Mouse (Mus musculus) CH12.LX (cell line): ENCODE data around the gene Bpnt1. TPM values are rescaled to one million over a fixed set of nuclear protein-coding genes. Genes with fewer than 3 reads are reported as not detected.

Experiments used
- DNase-seq: peaks from one replicate; pipeline ENCODE4 v3.0.0-alpha.2; 2013; ENCODE audit errors: extremely low read depth
- H3K27ac ChIP-seq: 2 replicates; pipeline ENCODE4 v1.5.1; 2012; ENCODE audit warnings: low read depth, mild to moderate bottlenecking, control low read depth, moderate library complexity; ENCODE audit not compliant: insufficient read depth
- H3K27me3 ChIP-seq: replicated peaks from 2 replicates; pipeline ENCODE3; 2012; ENCODE audit warnings: inconsistent platforms
- H3K36me3 ChIP-seq, 2 experiments: replicated peaks in 1 of 2; 2 replicates each; pipeline versions ENCODE3 to v1.6.1; 2012; ENCODE audit warnings: inconsistent platforms in 1 of 2, low read length in 1 of 2, mild to moderate bottlenecking in 1 of 2, mixed read lengths in 1 of 2, moderate library complexity in 1 of 2; ENCODE audit not compliant: control insufficient read depth in 1 of 2, insufficient read depth in 1 of 2
- H3K4me1 ChIP-seq, 2 experiments: 2 replicates each; pipeline ENCODE4 v1.6.1; 2012; ENCODE audit warnings: inconsistent platforms in 1 of 2, moderate library complexity in 1 of 2; ENCODE audit not compliant: insufficient read depth in 2 of 2, control insufficient read depth in 1 of 2
- H3K4me2 ChIP-seq: 2 replicates; pipeline ENCODE4 v1.6.1; 2012; ENCODE audit warnings: low read depth, mild to moderate bottlenecking, control low read depth; ENCODE audit not compliant: poor library complexity, insufficient read depth, severe bottlenecking
- H3K4me3 ChIP-seq, 3 experiments: fragments of 150-350 bp in 1 of 3; sonication (generic) in 1 of 3; replicated peaks in 1 of 3; 2 replicates each; pipeline versions ENCODE3 to v1.5.1; 2011 to 2012; ENCODE audit warnings: low read depth in 2 of 3, low read length in 2 of 3, mild to moderate bottlenecking in 2 of 3, moderate library complexity in 2 of 3, control low read depth in 1 of 3, improper control_type of control experiment in 1 of 3, inconsistent platforms in 1 of 3, mixed read lengths in 1 of 3; ENCODE audit not compliant: poor library complexity in 1 of 3
- H3K79me2 ChIP-seq: replicated peaks from 2 replicates; pipeline ENCODE4 v1.6.1; 2012; ENCODE audit warnings: mild to moderate bottlenecking, moderate library complexity; ENCODE audit not compliant: control insufficient read depth, poor library complexity, insufficient read depth, severe bottlenecking; ENCODE audit errors: extremely low read depth
- H3K9ac ChIP-seq: 2 replicates; pipeline ENCODE4 v1.6.1; 2012; ENCODE audit warnings: low read depth, mild to moderate bottlenecking, control low read depth, moderate library complexity; ENCODE audit not compliant: insufficient read depth
- H3K9me3 ChIP-seq: replicated peaks from 2 replicates; pipeline ENCODE3; 2012; ENCODE audit warnings: low read length, inconsistent platforms, mixed read lengths
- BHLHE40 ChIP-seq: IDR thresholded peaks from 2 replicates; pipeline ENCODE4 v1.6.1; 2011; ENCODE audit warnings: mild to moderate bottlenecking, low read depth, low read length, improper control_type of control experiment
- CHD1 ChIP-seq: IDR thresholded peaks from 2 replicates; pipeline ENCODE4 v1.6.1; 2012; ENCODE audit warnings: low read depth, low read length, improper control_type of control experiment, inconsistent platforms
- CHD2 ChIP-seq: IDR thresholded peaks from 2 replicates; pipeline ENCODE4 v1.6.1; 2011; ENCODE audit warnings: low read length, improper control_type of control experiment
- CTCF ChIP-seq, 2 experiments: IDR thresholded peaks in 1 of 2; conservative IDR thresholded peaks in 1 of 2; 2 replicates each; pipeline ENCODE4 v1.5.1; 2011 to 2012; ENCODE audit warnings: low read depth in 2 of 2, low read length in 2 of 2, improper control_type of control experiment in 1 of 2, inconsistent platforms in 1 of 2, mild to moderate bottlenecking in 1 of 2, moderate library complexity in 1 of 2
- E2F4 ChIP-seq: IDR thresholded peaks from 2 replicates; pipeline ENCODE4 v1.6.1; 2011; ENCODE audit warnings: low read depth, low read length, improper control_type of control experiment; ENCODE audit not compliant: insufficient replicate concordance
- ELF1 ChIP-seq: IDR thresholded peaks from 2 replicates; pipeline ENCODE4 v1.6.1; 2014; ENCODE audit warnings: low read depth, mild to moderate bottlenecking, inconsistent platforms, low read length, improper control_type of control experiment
- EP300 ChIP-seq: IDR thresholded peaks from 2 replicates; pipeline ENCODE4 v1.6.1; 2011; ENCODE audit warnings: low read length, improper control_type of control experiment
- ETS1 ChIP-seq: conservative IDR thresholded peaks from 2 replicates; pipeline ENCODE4 v1.6.1; 2012; ENCODE audit warnings: low read depth, mild to moderate bottlenecking, inconsistent platforms, low read length, improper control_type of control experiment, moderate library complexity
- GABPA ChIP-seq: IDR thresholded peaks from 2 replicates; pipeline ENCODE4 v1.6.1; 2012; ENCODE audit warnings: low read depth, low read length, improper control_type of control experiment, inconsistent platforms; ENCODE audit not compliant: insufficient replicate concordance
- HCFC1 ChIP-seq: IDR thresholded peaks from 2 replicates; pipeline ENCODE4 v1.6.1; 2012; ENCODE audit warnings: low read depth, mild to moderate bottlenecking, inconsistent platforms, low read length, improper control_type of control experiment
- IRF4 ChIP-seq: IDR thresholded peaks from 2 replicates; pipeline ENCODE4 v1.6.1; 2014; ENCODE audit warnings: low read depth, mild to moderate bottlenecking, inconsistent platforms, low read length, improper control_type of control experiment
- JUN ChIP-seq: IDR thresholded peaks from 2 replicates; pipeline ENCODE4 v1.6.1; 2011; ENCODE audit warnings: low read depth, mild to moderate bottlenecking, low read length, improper control_type of control experiment, moderate library complexity; ENCODE audit not compliant: insufficient read depth
- JUND ChIP-seq: conservative IDR thresholded peaks from 2 replicates; pipeline ENCODE4 v1.6.1; 2011; ENCODE audit warnings: low read depth, low read length, improper control_type of control experiment
- KAT2A ChIP-seq: IDR thresholded peaks from 2 replicates; pipeline ENCODE4 v1.6.1; 2012; ENCODE audit warnings: low read length, improper control_type of control experiment, inconsistent platforms; ENCODE audit not compliant: insufficient replicate concordance
- MAFK ChIP-seq: IDR thresholded peaks from 2 replicates; pipeline ENCODE4 v1.6.1; 2011; ENCODE audit warnings: low read length, improper control_type of control experiment; ENCODE audit not compliant: insufficient replicate concordance
- MAX ChIP-seq: IDR thresholded peaks from 2 replicates; pipeline ENCODE4 v1.6.1; 2011; ENCODE audit warnings: low read length, improper control_type of control experiment
- MAZ ChIP-seq: IDR thresholded peaks from 2 replicates; pipeline ENCODE4 v1.6.1; 2012; ENCODE audit warnings: low read depth, mild to moderate bottlenecking, inconsistent platforms, low read length, improper control_type of control experiment, moderate library complexity
- MEF2A ChIP-seq: IDR thresholded peaks from 2 replicates; pipeline ENCODE4 v1.6.1; 2014; ENCODE audit warnings: low read depth, mild to moderate bottlenecking, inconsistent platforms, low read length, improper control_type of control experiment, borderline replicate concordance
- MXI1 ChIP-seq: IDR thresholded peaks from 2 replicates; pipeline ENCODE4 v1.6.1; 2011; ENCODE audit warnings: mild to moderate bottlenecking, low read depth, low read length, improper control_type of control experiment
- MYC ChIP-seq: IDR thresholded peaks from 2 replicates; pipeline ENCODE4 v1.6.1; 2011; ENCODE audit warnings: low read depth, mild to moderate bottlenecking, improper control_type of control experiment, low read length
- NELFE ChIP-seq: IDR thresholded peaks from 2 replicates; pipeline ENCODE4 v1.6.1; 2011; ENCODE audit warnings: low read depth, low read length, improper control_type of control experiment
- NRF1 ChIP-seq: IDR thresholded peaks from 2 replicates; pipeline ENCODE4 v1.6.1; 2014; ENCODE audit warnings: low read depth, mild to moderate bottlenecking, inconsistent platforms, low read length, improper control_type of control experiment, moderate library complexity
- PAX5 ChIP-seq: IDR thresholded peaks from 2 replicates; pipeline ENCODE4 v1.6.1; 2012; ENCODE audit warnings: low read length, inconsistent platforms, mixed read lengths
- POLR2A ChIP-seq: IDR thresholded peaks from 2 replicates; pipeline ENCODE4 v1.6.1; 2011; ENCODE audit warnings: low read depth, mild to moderate bottlenecking, improper control_type of control experiment, low read length
- POLR2AphosphoS2 ChIP-seq: IDR thresholded peaks from 2 replicates; pipeline ENCODE4 v1.6.1; 2011; ENCODE audit warnings: low read depth, low read length, improper control_type of control experiment
- RAD21 ChIP-seq: IDR thresholded peaks from 2 replicates; pipeline ENCODE4 v1.6.1; 2011; ENCODE audit warnings: low read depth, mild to moderate bottlenecking, low read length, improper control_type of control experiment, moderate library complexity
- RCOR1 ChIP-seq: conservative IDR thresholded peaks from 2 replicates; pipeline ENCODE4 v1.6.1; 2012; ENCODE audit warnings: low read depth, mild to moderate bottlenecking, inconsistent platforms, low read length, improper control_type of control experiment
- SIN3A ChIP-seq: IDR thresholded peaks from 2 replicates; pipeline ENCODE4 v1.6.1; 2012; ENCODE audit warnings: low read length, improper control_type of control experiment, inconsistent platforms
- SMC3 ChIP-seq: IDR thresholded peaks from 2 replicates; pipeline ENCODE4 v1.6.1; 2011; ENCODE audit warnings: low read depth, low read length, improper control_type of control experiment
- TBP ChIP-seq: conservative IDR thresholded peaks from 2 replicates; pipeline ENCODE4 v1.6.1; 2011; ENCODE audit warnings: low read depth, low read length, improper control_type of control experiment
- TCF12 ChIP-seq: IDR thresholded peaks from 2 replicates; pipeline ENCODE4 v1.6.1; 2014; ENCODE audit warnings: low read depth, mild to moderate bottlenecking, inconsistent platforms, low read length, improper control_type of control experiment
- UBTF ChIP-seq: IDR thresholded peaks from 2 replicates; pipeline ENCODE4 v1.6.1; 2012; ENCODE audit warnings: low read depth, mild to moderate bottlenecking, inconsistent platforms, low read length, improper control_type of control experiment, moderate library complexity
- USF1 ChIP-seq: IDR thresholded peaks from 2 replicates; pipeline ENCODE4 v1.6.1; 2014; ENCODE audit warnings: low read depth, mild to moderate bottlenecking, inconsistent platforms, low read length, improper control_type of control experiment
- USF2 ChIP-seq: conservative IDR thresholded peaks from 2 replicates; pipeline ENCODE4 v1.6.1; 2011; ENCODE audit warnings: low read depth, low read length, improper control_type of control experiment
- ZC3H11A ChIP-seq: IDR thresholded peaks from 2 replicates; pipeline ENCODE4 v1.6.1; 2012; ENCODE audit warnings: low read depth, mild to moderate bottlenecking, inconsistent platforms, low read length, improper control_type of control experiment
- ZKSCAN1 ChIP-seq: IDR thresholded peaks from 2 replicates; pipeline ENCODE4 v1.6.1; 2012; ENCODE audit warnings: low read depth, inconsistent platforms, low read length, improper control_type of control experiment, borderline replicate concordance
- ZMIZ1 ChIP-seq: IDR thresholded peaks from 2 replicates; pipeline ENCODE4 v1.6.1; 2012; ENCODE audit warnings: low read depth, mild to moderate bottlenecking, inconsistent platforms, low read length, improper control_type of control experiment
- ZNF384 ChIP-seq: IDR thresholded peaks from 2 replicates; pipeline ENCODE4 v1.6.1; 2012; ENCODE audit warnings: low read depth, low read length, improper control_type of control experiment, inconsistent platforms
- dilution Hi-C: fragments of 300-500 bp; cut with MboI; formaldehyde crosslinking; loops from 2 replicates; pipeline ENCODE4 v1.14.3; 2020; ENCODE audit warnings: low sequenced_read_pairs; ENCODE audit not compliant: extremely low pct_unique_long_range_greater_than_20kb, extremely low pct_ligation_motif_present
- in situ Hi-C: fragments of 300-500 bp; cut with MboI; formaldehyde crosslinking; loops from 3 replicates; pipeline ENCODE4 v1.14.3; 2019; ENCODE audit warnings: low sequenced_read_pairs, low pct_ligation_motif_present, low pct_unique_long_range_greater_than_20kb, mixed read lengths
- polyA plus RNA-seq: library from polyadenylated mRNA; unstranded; fragments of >175 nt; gene quantifications from 2 replicates; pipeline ENCODE4 v1.2.1, GENCODE M21; 2012; ENCODE audit warnings: low read depth; ENCODE audit not compliant: insufficient read length
- total RNA-seq, 2 experiments: library from RNA; depleted of rRNA; stranded (reverse); fragments of 300-350 nt in 1 of 2; fragments of >200 nt in 1 of 2; gene quantifications; 2 replicates each; pipeline ENCODE4 v1.2.3; 2012 to 2014

Bpnt1 gene
- total and polyA plus RNA-seq, 3 experiments: 38.4 to 71.9 (median 59.4) TPM

- Histone ChIP-seq H3K27me3 (no peaks in the 10 kb centered on the region), H3K9ac (peak overlapping the region; percentile 98), H3K4me3 (peak overlapping the region; percentile 77 to 96 (median 94)), H3K4me1 (peaks cover 2 to 37% of the 10 kb centered on the region in 2 experiments; a peak in 3 of 4 replicates), H3K27ac (peak overlapping the region; percentile 95), H3K4me2 (peak overlapping the region; percentile 98), H3K79me2 (peaks cover 52% of the 10 kb centered on the region), H3K36me3 (peaks cover 11 to 41% of the 10 kb centered on the region in 2 experiments), H3K9me3 (no peaks in the 10 kb centered on the region)
- peak; percentile 76 for DNase-seq
- TF ChIP-seq USF2 (no peak), ZMIZ1 (no peak), MYC (peak; percentile 91), MAX (peak; percentile 59; the same call in 1 of the 2 replicates), ZKSCAN1 (no peak), TBP (peak; percentile 51; the same call in 1 of the 2 replicates), MEF2A (no peak), POLR2A (no peak; the same call in 1 of the 2 replicates), ETS1 (peak; percentile 38; the same call in 1 of the 2 replicates), POLR2AphosphoS2 (no peak), CHD2 (no peak), HCFC1 (no peak; the same call in 1 of the 2 replicates), MAZ (no peak), CHD1 (peak; percentile 66; the same call in 1 of the 2 replicates), USF1 (no peak), GABPA (no peak), ZNF384 (no peak), JUN (no peak), NRF1 (no peak), SMC3 (no peak), BHLHE40 (peak; percentile 8; the same call in 1 of the 2 replicates), MAFK (no peak), UBTF (no peak), KAT2A (0 out of 2 replicates have a peak, but pooled peaks have one; percentile 17), RAD21 (no peak), IRF4 (no peak), MXI1 (no peak; the same call in 1 of the 2 replicates), TCF12 (no peak), ELF1 (no peak), JUND (0 out of 2 replicates have a peak, but pooled peaks have one; percentile 26), ZC3H11A (no peak), EP300 (no peak), SIN3A (peak; percentile 68; the same call in 1 of the 2 replicates), CTCF (conservative IDR thresholded peaks at IDR 0.05 in 1 of 2, IDR thresholded peaks at IDR 0.05 in 1 of 2; ENCODE audit: low read depth in 2 of 2, low read length in 2 of 2) (no peak), RCOR1 (no peak), PAX5 (no peak), E2F4 (no peak), NELFE (no peak)
- in situ Hi-C loops (no loop called here), dilution Hi-C loops (no loop called here)
These were observed 31.7 kb downstream of the Bpnt1 start for GRCm38 (mm10) chr1:185363526-185364182.
